8 mouse cellular contexts compared by ENCODE assay signal in genomic region chr11:95309510-95310006, GRCm38 (mm10). TPM values are rescaled to one million over a fixed set of nuclear protein-coding genes. Genes with fewer than 3 reads are reported as not detected.
A peak's percentile ranks its signal among the peaks of the same experiment; 100 is the strongest.
DNase-seq lines count a peak whose midpoint lies in the region; ATAC-seq and TF ChIP-seq lines count a peak whose summit lies in the region.

No protein-coding gene starts in this region.

- peaks cover 18% of the 10 kb centered on the region for H3K4me1 ChIP-seq in embryonic facial prominence, embryonic 14.5 days (ENCODE audit: control insufficient read depth, insufficient read depth, low read length)
- H3K4me1 ChIP-seq in heart, adult 2 months (ENCODE audit: control insufficient read depth, insufficient read depth, low read length): peaks cover 4% of the 10 kb centered on the region
- H3K4me1 ChIP-seq in limb, embryonic 13.5 days: peaks cover 23% of the 10 kb centered on the region
- peaks cover 20% of the 10 kb centered on the region for H3K4me1 ChIP-seq in midbrain, embryonic 16.5 days (ENCODE audit: control insufficient read depth, insufficient read depth, low read length)

- WGBS in embryonic facial prominence, embryonic 14.5 days: 0% methylated on average over 37 of the region's 37 CpGs
- under 1% methylated on average over 37 of the region's 37 CpGs for WGBS in heart, adult 2 months
- under 1% methylated on average over 37 of the region's 37 CpGs for WGBS in limb, embryonic 13.5 days
- WGBS in midbrain, embryonic 16.5 days: under 1% methylated on average over 35 of the region's 37 CpGs

- no peak for TF ChIP-seq EP300 in heart, adult 2 months (IDR thresholded peaks at IDR 0.05; ENCODE audit: insufficient read depth, low read depth, low read length)

- peak; percentile 92 for TF ChIP-seq POLR2A in heart, adult 2 months (IDR thresholded peaks at IDR 0.05; ENCODE audit: insufficient read depth, low read depth, low read length)

- H3K27ac ChIP-seq in embryonic facial prominence, embryonic 14.5 days (replicated peaks; ENCODE audit: low read depth, low read length): peak overlapping the region; percentile 97
- peak overlapping the region; percentile 99 for H3K27ac ChIP-seq in heart, adult 2 months
- peak overlapping the region; percentile 98 for H3K27ac ChIP-seq in limb, embryonic 13.5 days
- H3K27ac ChIP-seq in midbrain, embryonic 16.5 days (ENCODE audit: low read length): peak overlapping the region; percentile 93

- peak overlapping the region; percentile 86 for H3K4me2 ChIP-seq in embryonic facial prominence, embryonic 14.5 days (ENCODE audit: low read depth, low read length)
- peak overlapping the region; percentile 80 for H3K4me2 ChIP-seq in limb, embryonic 13.5 days (replicated peaks)
- H3K4me2 ChIP-seq in midbrain, embryonic 16.5 days (ENCODE audit: low read length): peak overlapping the region; percentile 82

- H3K27me3 ChIP-seq in embryonic facial prominence, embryonic 14.5 days (replicated peaks; ENCODE audit: control insufficient read depth, insufficient read depth, low read length): no peaks in the 10 kb centered on the region
- H3K27me3 ChIP-seq in heart, adult 2 months (ENCODE audit: control insufficient read depth, insufficient read depth, low read length): no peaks in the 10 kb centered on the region
- no peaks in the 10 kb centered on the region for H3K27me3 ChIP-seq in limb, embryonic 13.5 days
- no peaks in the 10 kb centered on the region for H3K27me3 ChIP-seq in midbrain, embryonic 16.5 days (ENCODE audit: control insufficient read depth, insufficient read depth, low read depth, low read length)

- peak overlapping the region; percentile 96 for H3K9ac ChIP-seq in embryonic facial prominence, embryonic 14.5 days (ENCODE audit: low read depth, low read length)
- peak overlapping the region; percentile 94 for H3K9ac ChIP-seq in heart, adult 2 months (ENCODE audit: low read depth, low read length)
- peak overlapping the region; percentile 97 for H3K9ac ChIP-seq in limb, embryonic 13.5 days
- peak overlapping the region; percentile 82 for H3K9ac ChIP-seq in midbrain, embryonic 16.5 days (ENCODE audit: low read depth, low read length)

- intact Hi-C loops in heart, adult 2 months (cut with DNase I): loop anchor here (2.0 to 5.0 kb wide), 3 partner anchors 27 to 75 kb away; partner anchors contain the start of genes Fam117a and Slc35b1

- no peaks in the 10 kb centered on the region for H3K9me3 ChIP-seq in embryonic facial prominence, embryonic 14.5 days (ENCODE audit: control insufficient read depth, low read length)
- no peaks in the 10 kb centered on the region for H3K9me3 ChIP-seq in limb, embryonic 13.5 days
- H3K9me3 ChIP-seq in midbrain, embryonic 16.5 days (replicated peaks; ENCODE audit: control insufficient read depth, low read length, poor library complexity, severe bottlenecking): no peaks in the 10 kb centered on the region

- H3K4me3 ChIP-seq in embryonic facial prominence, embryonic 14.5 days (ENCODE audit: low read depth, low read length): peak overlapping the region; percentile 80
- H3K4me3 ChIP-seq in heart, adult 2 months: peak overlapping the region; percentile 98
- H3K4me3 ChIP-seq in limb, embryonic 13.5 days: peak overlapping the region; percentile 90
- peak overlapping the region; percentile 71 for H3K4me3 ChIP-seq in midbrain, embryonic 16.5 days (ENCODE audit: low read depth, low read length)

- peak; percentile 99 for DNase-seq in 3T3-L1 (ENCODE audit: low read depth, low spot score)
- peak; percentile 84 to 94 for DNase-seq in adrenal gland, postnatal 4 days (ENCODE audit: low spot score in 2 of 2)
- DNase-seq in embryonic facial prominence, embryonic 14.5 days (ENCODE audit: low spot score): peak; percentile 99
- peak; percentile 93 to 99 for DNase-seq in heart, adult 2 months
- peak; percentile 97 to 99 for DNase-seq in kidney, adult 8-10 months
- peak; percentile 90 to 98 for DNase-seq in spleen, postnatal 10 days (ENCODE audit: low spot score in 2 of 2)

- no peak for TF ChIP-seq CTCF in heart, adult 2 months (IDR thresholded peaks at IDR 0.05)

- ATAC-seq in embryonic facial prominence, embryonic 14.5 days (ENCODE audit: low read depth): peak; percentile 96
- peak; percentile 96 for ATAC-seq in limb, embryonic 13.5 days (ENCODE audit: low FRiP score, low read depth)
- ATAC-seq in midbrain, embryonic 16.5 days: peak; percentile 97

- H3K36me3 ChIP-seq in embryonic facial prominence, embryonic 14.5 days (ENCODE audit: control insufficient read depth, insufficient read depth, low read length): peaks cover 18% of the 10 kb centered on the region
- peaks cover 2% of the 10 kb centered on the region for H3K36me3 ChIP-seq in heart, adult 2 months (ENCODE audit: control insufficient read depth, insufficient read depth, low read length)
- H3K36me3 ChIP-seq in limb, embryonic 13.5 days: peaks cover 14% of the 10 kb centered on the region
- H3K36me3 ChIP-seq in midbrain, embryonic 16.5 days (ENCODE audit: control insufficient read depth, insufficient read depth, low read length): peaks cover 6% of the 10 kb centered on the region; the same call in 1 of the 2 replicates

- H3K79me2 ChIP-seq in heart, adult 2 months (replicated peaks; ENCODE audit: control insufficient read depth, insufficient read depth, low read length): peaks cover 3% of the 10 kb centered on the region; the same call in 1 of the 2 replicates

RNA-seq across cellular contexts. Expression of gene Kat7, which starts 0.5 kb away (rescaled TPM):
- 10 to 100 TPM; 77.8 to 80.3 TPM for total RNA-seq in adrenal gland, postnatal 4 days (2021)
- polyA plus RNA-seq in embryonic facial prominence, embryonic 14.5 days (2014; fragmentation: Nextera tagmentation; extraction: Ambion mirVana): 57.9 and 66.5 TPM in 2 replicates
- total RNA-seq in heart, adult 2 months (2021): 10 to 100 TPM; 25.9 to 28.6 TPM
- polyA plus RNA-seq in heart, adult 2 months (2012; rRNA removed): 19.8 and 31.4 TPM in 2 replicates
- polyA plus RNA-seq in limb, embryonic 13.5 days (2015; fragmentation: Nextera tagmentation; extraction: Ambion mirVana): 68.4 and 71.9 TPM in 2 replicates
- 65.8 and 69.1 TPM in 2 replicates for polyA plus RNA-seq in midbrain, embryonic 16.5 days (2015; fragmentation: Nextera tagmentation; extraction: Ambion mirVana)

RNA-seq across cellular contexts. Expression of gene Fam117a, which starts 27.3 kb away (rescaled TPM):
- 10 to 100 TPM; 21.9 to 27.8 TPM for total RNA-seq in adrenal gland, postnatal 4 days (2021)
- 15.2 and 15.5 TPM in 2 replicates for polyA plus RNA-seq in embryonic facial prominence, embryonic 14.5 days (2014; fragmentation: Nextera tagmentation; extraction: Ambion mirVana)
- 1 to 10 TPM; 8.6 to 10.0 TPM for total RNA-seq in heart, adult 2 months (2021)
- 9.1 and 19.0 TPM in 2 replicates for polyA plus RNA-seq in heart, adult 2 months (2012; rRNA removed)
- polyA plus RNA-seq in limb, embryonic 13.5 days (2015; fragmentation: Nextera tagmentation; extraction: Ambion mirVana): 15.8 and 16.2 TPM in 2 replicates
- polyA plus RNA-seq in midbrain, embryonic 16.5 days (2015; fragmentation: Nextera tagmentation; extraction: Ambion mirVana): 2.1 and 2.2 TPM in 2 replicates

RNA-seq across cellular contexts. Expression of gene Tac4, which starts 48.2 kb away (rescaled TPM):
- under 1 TPM in 1 of 2 experiments, not detected in 1; 0.22 TPM for total RNA-seq in adrenal gland, postnatal 4 days (2021)
- polyA plus RNA-seq in embryonic facial prominence, embryonic 14.5 days (2014; fragmentation: Nextera tagmentation; extraction: Ambion mirVana): not detected in 2 replicates
- not detected for total RNA-seq in heart, adult 2 months (2021)
- polyA plus RNA-seq in heart, adult 2 months (2012; rRNA removed): 0.12 TPM in 1 of 2 replicates, not detected in the other
- polyA plus RNA-seq in limb, embryonic 13.5 days (2015; fragmentation: Nextera tagmentation; extraction: Ambion mirVana): 0.15 and 0.27 TPM in 2 replicates
- not detected in 2 replicates for polyA plus RNA-seq in midbrain, embryonic 16.5 days (2015; fragmentation: Nextera tagmentation; extraction: Ambion mirVana)

Comparison
In these comparisons a context has a peak if more than half of its experiments do, and no peak if none do; other contexts are left out.
1. Peak in every context shown above with its lines: DNase-seq, ATAC-seq, H3K4me3 ChIP-seq and H3K27ac ChIP-seq.